Mouse (Mus musculus): Measurements from ENCODE around the gene D2hgdh.

Gene D2hgdh

GRCm38 (mm10) chr1:93824609-93825008 is at the start of gene D2hgdh:
TSS of gene D2hgdh (plus strand) at chr1:93824909.
- no peak for DNase-seq

- DNase-seq = no peak
These were observed 48.0 kb upstream of the D2hgdh start for GRCm38 (mm10) chr1:93776686-93777085.

- peak in 1 of 2 experiments; percentile 33 for DNase-seq
These were observed 37.8 kb upstream of the D2hgdh start for GRCm38 (mm10) chr1:93786912-93787311.

GRCm38 (mm10) chr1:93794526-93794925 is 30.2 kb upstream of the D2hgdh start:
- DNase-seq = no peak

GRCm38 (mm10) chr1:93795886-93796285 is 28.8 kb upstream of the D2hgdh start:
- peak in 1 of 2 experiments; percentile 4 for DNase-seq

- peak in 1 of 2 experiments; percentile 23 for DNase-seq
These were observed 23.8 kb upstream of the D2hgdh start for GRCm38 (mm10) chr1:93800670-93801503.

GRCm38 (mm10) chr1:93801741-93802238 is 22.9 kb upstream of the D2hgdh start, which contains the start of gene Dtymk:
TSS of gene Dtymk (minus strand) at chr1:93801934.
- peak; percentile 94 to 96 for DNase-seq

GRCm38 (mm10) chr1:93802771-93803170 is 21.9 kb upstream of the D2hgdh start:
- peak in 1 of 2 experiments; percentile 12 for DNase-seq

GRCm38 (mm10) chr1:93803556-93804507 is 20.9 kb upstream of the D2hgdh start, which contains the start of gene Ing5:
TSS of gene Ing5 (plus strand) at chr1:93803965.
- DNase-seq = peak; percentile 99

- no peak for DNase-seq
These were observed 19.9 kb upstream of the D2hgdh start for GRCm38 (mm10) chr1:93804818-93805217.

GRCm38 (mm10) chr1:93805221-93805951 is 19.3 kb upstream of the D2hgdh start:
- no peak for DNase-seq

- no peak for DNase-seq
These were observed 15.8 kb upstream of the D2hgdh start for GRCm38 (mm10) chr1:93808871-93809270.

GRCm38 (mm10) chr1:93810011-93810410 is 14.7 kb upstream of the D2hgdh start:
- DNase-seq = no peak

GRCm38 (mm10) chr1:93811495-93812039 is 13.1 kb upstream of the D2hgdh start:
- no peak for DNase-seq

- no peak for DNase-seq
These were observed 6.7 kb upstream of the D2hgdh start for GRCm38 (mm10) chr1:93817823-93818532.

- no peak for DNase-seq
These were observed 6.0 kb upstream of the D2hgdh start for GRCm38 (mm10) chr1:93818722-93819121.

- DNase-seq = no peak
These were observed 763 bp upstream of the D2hgdh start for GRCm38 (mm10) chr1:93823796-93824495.

- peak; percentile 97 to 98 for DNase-seq
These were observed 481 bp downstream of the D2hgdh start for GRCm38 (mm10) chr1:93825105-93825674.

GRCm38 (mm10) chr1:93825771-93826539 is 1.2 kb downstream of the D2hgdh start:
- DNase-seq = no peak

- peak in 1 of 2 experiments; percentile 14 for DNase-seq
These were observed 1.8 kb downstream of the D2hgdh start for GRCm38 (mm10) chr1:93826540-93826835.
